Mouse (Mus musculus): Measurements from ENCODE around the gene Orm3.

- no peak for TF ChIP-seq POLR2A (IDR thresholded peaks at IDR 0.05; ENCODE audit: insufficient read length, low read depth)
- no peak for TF ChIP-seq E2F4 (IDR thresholded peaks at IDR 0.05; ENCODE audit: insufficient read depth)
- no peak for TF ChIP-seq USF1 (IDR thresholded peaks at IDR 0.05; ENCODE audit: low read depth)
- no peak for TF ChIP-seq TCF12 (IDR thresholded peaks at IDR 0.05; ENCODE audit: insufficient read depth, poor library complexity, severe bottlenecking)
- no peak for TF ChIP-seq TCF3 (IDR thresholded peaks at IDR 0.05; ENCODE audit: insufficient read length, low read depth)
- no peak for TF ChIP-seq MAX (IDR thresholded peaks at IDR 0.05; ENCODE audit: low read depth)
Measured at GRCm38 (mm10) chr4:63389121-63389886, 33.3 kb downstream of the Orm3 start.
